Mouse (Mus musculus): Measurements from ENCODE around the gene Pnkp. TPM values are rescaled to one million over a fixed set of nuclear protein-coding genes. Genes with fewer than 3 reads are reported as not detected.

Pnkp gene
- total and polyA plus RNA-seq, 3 experiments = 14.8 to 41.6 (median 22.2) TPM

GRCm38 (mm10) chr7:44848561-44849415 is 8.2 kb upstream of the Pnkp start, which contains the start of the genes Akt1s1 and Tbc1d17 (continued):
- TF ChIP-seq KAT2A (IDR thresholded peaks at IDR 0.05; ENCODE audit: insufficient replicate concordance, low read length) = peak; percentile 90; the same call in 1 of the 2 replicates
- TF ChIP-seq MEF2A (IDR thresholded peaks at IDR 0.05; ENCODE audit: borderline replicate concordance, low read depth, low read length) = peak; percentile 40
- peak; percentile 81 for TF ChIP-seq ELF1 (IDR thresholded peaks at IDR 0.05; ENCODE audit: low read depth, low read length)
- TF ChIP-seq POLR2A (IDR thresholded peaks at IDR 0.05; ENCODE audit: low read depth, low read length) = peak; percentile 50; the same call in 1 of the 2 replicates
- no peak for TF ChIP-seq ZC3H11A (IDR thresholded peaks at IDR 0.05; ENCODE audit: low read depth, low read length)
- TF ChIP-seq GABPA (IDR thresholded peaks at IDR 0.05; ENCODE audit: insufficient replicate concordance, low read depth, low read length) = peak; percentile 17; the same call in 1 of the 2 replicates
- peak; percentile 30; the same call in 1 of the 2 replicates for TF ChIP-seq MAFK (IDR thresholded peaks at IDR 0.05; ENCODE audit: insufficient replicate concordance, low read length)
- TF ChIP-seq JUN (IDR thresholded peaks at IDR 0.05; ENCODE audit: insufficient read depth, low read depth, low read length) = 0 out of 2 replicates have a peak, but pooled peaks have one; percentile 15
- peak; percentile 99 for TF ChIP-seq RCOR1 (conservative IDR thresholded peaks at IDR 0.05; ENCODE audit: low read depth, low read length)
- TF ChIP-seq UBTF (IDR thresholded peaks at IDR 0.05; ENCODE audit: low read depth, low read length) = peak; percentile 22; the same call in 1 of the 2 replicates
- TF ChIP-seq CHD2 (IDR thresholded peaks at IDR 0.05; ENCODE audit: low read length) = peak; percentile 85; the same call in 1 of the 2 replicates
- peak; percentile 79; the same call in 1 of the 2 replicates for TF ChIP-seq E2F4 (IDR thresholded peaks at IDR 0.05; ENCODE audit: insufficient replicate concordance, low read depth, low read length)
- no peak for TF ChIP-seq ZNF384 (IDR thresholded peaks at IDR 0.05; ENCODE audit: low read depth, low read length)
- peak; percentile 84 for TF ChIP-seq MYC (IDR thresholded peaks at IDR 0.05; ENCODE audit: low read depth, low read length)
- peak; percentile 45 for TF ChIP-seq EP300 (IDR thresholded peaks at IDR 0.05; ENCODE audit: low read length)
- 0 out of 2 replicates have a peak, but pooled peaks have one; percentile 53 for TF ChIP-seq MXI1 (IDR thresholded peaks at IDR 0.05; ENCODE audit: low read depth, low read length)
- no peak for TF ChIP-seq CTCF (conservative IDR thresholded peaks at IDR 0.05 in 1 of 2, IDR thresholded peaks at IDR 0.05 in 1 of 2; ENCODE audit: low read depth in 2 of 2, low read length in 2 of 2)
- TF ChIP-seq RAD21 (IDR thresholded peaks at IDR 0.05; ENCODE audit: low read depth, low read length) = no peak

- no peaks in the 10 kb centered on the region for H3K9me3 ChIP-seq (replicated peaks; ENCODE audit: low read length)
- H3K27me3 ChIP-seq (replicated peaks) = no peaks in the 10 kb centered on the region
- peaks cover 28% of the 10 kb centered on the region for H3K79me2 ChIP-seq (replicated peaks; ENCODE audit: control insufficient read depth, extremely low read depth, insufficient read depth, poor library complexity, severe bottlenecking)
- dilution Hi-C loops (cut with MboI; ENCODE audit: extremely low pct_ligation_motif_present, extremely low pct_unique_long_range_greater_than_20kb, low sequenced_read_pairs) (no loop called here), in situ Hi-C loops (cut with MboI; ENCODE audit: low pct_ligation_motif_present, low pct_unique_long_range_greater_than_20kb, low sequenced_read_pairs) (loop anchor here (10.0 kb wide), 1 partner anchor 105 kb away; no protein-coding TSS in a partner anchor)
- peaks cover 14 to 43% of the 10 kb centered on the region in 2 experiments for H3K4me1 ChIP-seq (ENCODE audit: control insufficient read depth in 1 of 2, insufficient read depth in 2 of 2)
- H3K4me2 ChIP-seq (ENCODE audit: insufficient read depth, low read depth, poor library complexity, severe bottlenecking) = peak overlapping the region; percentile 11; the same call in 1 of the 2 replicates
- H3K4me3 ChIP-seq (replicated peaks in 1 of 3; ENCODE audit: low read depth in 2 of 3, low read length in 2 of 3, poor library complexity in 1 of 3) = peak overlapping the region; percentile 81 to 98 (median 93)
- peak; percentile 91 for DNase-seq (ENCODE audit: extremely low read depth)
- H3K36me3 ChIP-seq (replicated peaks in 1 of 2; ENCODE audit: control insufficient read depth in 1 of 2, insufficient read depth in 1 of 2, low read length in 1 of 2) = peaks cover 31 to 53% of the 10 kb centered on the region in 2 experiments
- peak overlapping the region; percentile 94 for H3K27ac ChIP-seq (ENCODE audit: insufficient read depth, low read depth)
- H3K9ac ChIP-seq (ENCODE audit: insufficient read depth, low read depth) = peak overlapping the region; percentile 97
- TF ChIP-seq ELF1 (IDR thresholded peaks at IDR 0.05; ENCODE audit: low read depth, low read length) (no peak), SMC3 (IDR thresholded peaks at IDR 0.05; ENCODE audit: low read depth, low read length) (no peak), POLR2AphosphoS2 (IDR thresholded peaks at IDR 0.05; ENCODE audit: low read depth, low read length) (no peak), E2F4 (IDR thresholded peaks at IDR 0.05; ENCODE audit: insufficient replicate concordance, low read depth, low read length) (no peak), USF1 (IDR thresholded peaks at IDR 0.05; ENCODE audit: low read depth, low read length) (peak; percentile 33), NRF1 (IDR thresholded peaks at IDR 0.05; ENCODE audit: low read depth, low read length) (peak; percentile 85), KAT2A (IDR thresholded peaks at IDR 0.05; ENCODE audit: insufficient replicate concordance, low read length) (peak; percentile 83; the same call in 1 of the 2 replicates), ETS1 (conservative IDR thresholded peaks at IDR 0.05; ENCODE audit: low read depth, low read length) (no peak), MEF2A (IDR thresholded peaks at IDR 0.05; ENCODE audit: borderline replicate concordance, low read depth, low read length) (0 out of 2 replicates have a peak, but pooled peaks have one; percentile 37), MAX (IDR thresholded peaks at IDR 0.05; ENCODE audit: low read length) (peak; percentile 75), USF2 (conservative IDR thresholded peaks at IDR 0.05; ENCODE audit: low read depth, low read length) (no peak; the same call in 1 of the 2 replicates), HCFC1 (IDR thresholded peaks at IDR 0.05; ENCODE audit: low read depth, low read length) (peak; percentile 83), ZC3H11A (IDR thresholded peaks at IDR 0.05; ENCODE audit: low read depth, low read length) (no peak), RCOR1 (conservative IDR thresholded peaks at IDR 0.05; ENCODE audit: low read depth, low read length) (peak; percentile 85), POLR2A (IDR thresholded peaks at IDR 0.05; ENCODE audit: low read depth, low read length) (peak; percentile 63), MAFK (IDR thresholded peaks at IDR 0.05; ENCODE audit: insufficient replicate concordance, low read length) (no peak; the same call in 1 of the 2 replicates), MYC (IDR thresholded peaks at IDR 0.05; ENCODE audit: low read depth, low read length) (peak; percentile 87), MXI1 (IDR thresholded peaks at IDR 0.05; ENCODE audit: low read depth, low read length) (peak; percentile 93), SIN3A (IDR thresholded peaks at IDR 0.05; ENCODE audit: low read length) (peak; percentile 80; the same call in 1 of the 2 replicates), EP300 (IDR thresholded peaks at IDR 0.05; ENCODE audit: low read length) (no peak), IRF4 (IDR thresholded peaks at IDR 0.05; ENCODE audit: low read depth, low read length) (no peak), ZKSCAN1 (IDR thresholded peaks at IDR 0.05; ENCODE audit: borderline replicate concordance, low read depth, low read length) (no peak), CHD1 (IDR thresholded peaks at IDR 0.05; ENCODE audit: low read depth, low read length) (no peak)
These were observed 7.4 kb upstream of the Pnkp start for GRCm38 (mm10) chr7:44849416-44850111.
